ENCODE assay signal across 17 mouse cellular contexts in genomic region chr19:32117484-32118018, GRCm38 (mm10). TPM values are rescaled to one million over a fixed set of nuclear protein-coding genes. Genes with fewer than 3 reads are reported as not detected.
DNase-seq lines count a peak whose midpoint lies in the region; ATAC-seq and TF ChIP-seq lines count a peak whose summit lies in the region.
"Had no signal": no experiment of that assay in that cellular context is flagged by ENCODE, and none has a peak within 500 bp of the region (broad histone marks: within the 10 kb centered on the region; RNA-seq: fewer than 3 reads in every experiment).

No protein-coding gene starts in this region.

- H3K4me3 ChIP-seq in gastrocnemius, adult 2 months = no peak overlapping the region
- no peak overlapping the region for H3K4me3 ChIP-seq in lung, embryonic 14.5 days (ENCODE audit: low read depth, low read length)
- H3K4me3 ChIP-seq in cortical plate, adult 2 months (ENCODE audit: insufficient read depth, low read length) = no peak overlapping the region
- H3K4me3 ChIP-seq: embryonic facial prominence, embryonic 12.5 days; forebrain, embryonic 10.5 days; heart, embryonic 10.5 days; hindbrain, embryonic 10.5 days; midbrain, embryonic 13.5 days; neural tube, embryonic 13.5 days had no signal

- intact Hi-C loops in gastrocnemius, adult 2 months (cut with DNase I) = loop anchor here (10.0 kb wide), 1 partner anchor 367 kb away; the partner anchor contains the start of gene Minpp1

- H3K36me3 ChIP-seq in lung, embryonic 14.5 days (ENCODE audit: insufficient read depth) = peaks cover 7% of the 10 kb centered on the region; the same call in 1 of the 2 replicates
- H3K36me3 ChIP-seq: embryonic facial prominence, embryonic 12.5 days; forebrain, embryonic 10.5 days; hindbrain, embryonic 10.5 days; midbrain, embryonic 13.5 days; neural tube, embryonic 13.5 days had no signal

- ATAC-seq in lung, embryonic 14.5 days (ENCODE audit: insufficient read depth) = no peak
- ATAC-seq: midbrain, embryonic 13.5 days had no signal

- TF ChIP-seq POLR2A in cortical plate, adult 2 months (IDR thresholded peaks at IDR 0.05; ENCODE audit: extremely low read depth, insufficient read depth, low read length) = no peak

- H3K9me3 ChIP-seq in lung, embryonic 14.5 days (ENCODE audit: low read depth, low read length) = no peaks in the 10 kb centered on the region
- H3K9me3 ChIP-seq: embryonic facial prominence, embryonic 12.5 days; forebrain, embryonic 10.5 days; heart, embryonic 10.5 days; hindbrain, embryonic 10.5 days; midbrain, embryonic 13.5 days; neural tube, embryonic 13.5 days had no signal

- peak; percentile 46 for TF ChIP-seq CTCF in gastrocnemius, adult 2 months (IDR thresholded peaks at IDR 0.05)
- TF ChIP-seq CTCF in lung, embryonic 14.5 days (IDR thresholded peaks at IDR 0.05; ENCODE audit: low read depth) = 0 out of 2 replicates have a peak, but pooled peaks have one; percentile 26
- TF ChIP-seq CTCF in cortical plate, adult 2 months (IDR thresholded peaks at IDR 0.05; ENCODE audit: extremely low read depth, insufficient read depth, low read length) = 0 out of 2 replicates have a peak, but pooled peaks have one; percentile 20

- H3K4me2 ChIP-seq in lung, embryonic 14.5 days = no peak overlapping the region
- H3K4me2 ChIP-seq: embryonic facial prominence, embryonic 12.5 days; midbrain, embryonic 13.5 days; neural tube, embryonic 13.5 days had no signal

- no peaks in the 10 kb centered on the region for H3K27me3 ChIP-seq in lung, embryonic 14.5 days (ENCODE audit: insufficient read depth, low read length)
- H3K27me3 ChIP-seq: embryonic facial prominence, embryonic 12.5 days; midbrain, embryonic 13.5 days; neural tube, embryonic 13.5 days had no signal

- H3K27ac ChIP-seq in gastrocnemius, adult 2 months = no peak overlapping the region
- no peak overlapping the region for H3K27ac ChIP-seq in lung, embryonic 14.5 days (ENCODE audit: low read depth)
- H3K27ac ChIP-seq in cortical plate, adult 2 months (ENCODE audit: insufficient read depth, low read length) = no peak overlapping the region
- H3K27ac ChIP-seq: embryonic facial prominence, embryonic 12.5 days; forebrain, embryonic 10.5 days; heart, embryonic 10.5 days; hindbrain, embryonic 10.5 days; midbrain, embryonic 13.5 days; neural tube, embryonic 13.5 days had no signal

- no peak overlapping the region for H3K9ac ChIP-seq in lung, embryonic 14.5 days
- H3K9ac ChIP-seq: embryonic facial prominence, embryonic 12.5 days; midbrain, embryonic 13.5 days; neural tube, embryonic 13.5 days had no signal

- DNase-seq in gastrocnemius, adult 2 months = no peak
- no peak for DNase-seq in gastrocnemius, adult 18-20 months (ENCODE audit: low spot score)
- DNase-seq in lung, embryonic 14.5 days = no peak
- DNase-seq in lung, adult 18-20 months = no peak
- peak; percentile 28 for DNase-seq in CD4-positive helper T cell, adult 2 months (ENCODE audit: low read depth, low spot score)
- no peak for DNase-seq in ovary, postnatal 36 days (ENCODE audit: low spot score)
- no peak for DNase-seq in frontal cortex, adult 2 months (ENCODE audit: extremely low spot score in 1 of 2, low spot score in 1 of 2)
- DNase-seq: cerebellum, postnatal 10 days; kidney, adult 18-20 months; left cerebral cortex, postnatal 4 days had no signal

- 79% methylated on average over 6 of the region's 6 CpGs for WGBS in lung, embryonic 14.5 days

- no peaks in the 10 kb centered on the region for H3K4me1 ChIP-seq in lung, embryonic 14.5 days (ENCODE audit: insufficient read depth)
- no peaks in the 10 kb centered on the region for H3K4me1 ChIP-seq in cortical plate, adult 2 months (ENCODE audit: control insufficient read depth, insufficient read depth, low read length)
- H3K4me1 ChIP-seq: forebrain, embryonic 10.5 days; heart, embryonic 10.5 days; hindbrain, embryonic 10.5 days; midbrain, embryonic 13.5 days; neural tube, embryonic 13.5 days had no signal

RNA-seq across cellular contexts. Expression of gene Asah2, which starts 9.5 kb away (rescaled TPM):
- 1 to 10 TPM; 4.3 to 5.4 TPM for total RNA-seq in gastrocnemius, adult 2 months (2021)
- total RNA-seq in gastrocnemius, adult 18-20 months (2021) = 1 to 10 TPM; 5.9 to 7.4 TPM
- 1.8 and 2.6 TPM in 2 replicates for polyA plus RNA-seq in lung, embryonic 14.5 days (2014; fragmentation: Nextera tagmentation; extraction: Ambion mirVana)
- 5.8 and 6.2 TPM in 2 replicates for polyA plus RNA-seq in cortical plate, adult 2 months (2012; rRNA removed)
- polyA plus RNA-seq in frontal cortex, adult 2 months (2012; rRNA removed) = 3.6 and 4.5 TPM in 2 replicates
